Mouse (Mus musculus): ENCODE measurements at regions not wholly inside any gene's neighbourhood (a gene's known extent, or its start where the extent isn't known, plus 50 kb on each side); places are given as distances from the start of the nearest gene placed in this dataset.

DNA sequence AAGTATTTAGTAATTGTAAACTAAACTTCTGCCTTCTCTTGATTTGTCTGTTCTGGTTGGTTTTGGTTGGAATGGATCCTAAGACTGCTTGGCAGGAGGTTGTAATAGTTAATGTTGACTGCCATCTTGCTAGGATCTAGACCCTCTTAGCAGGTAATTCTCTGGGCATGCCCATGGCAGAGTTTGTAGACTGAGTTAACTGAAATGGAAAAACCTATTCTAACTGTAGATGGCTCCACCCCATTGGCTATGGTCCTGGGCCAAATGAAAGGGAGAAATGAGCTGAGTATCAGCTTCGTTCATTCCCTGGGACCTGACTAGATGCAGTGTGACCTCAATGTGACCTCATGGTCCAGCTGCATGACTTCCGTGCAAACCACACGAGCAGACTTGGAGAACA is 207.7 kb downstream of the Slc30a10 start:
- Histone ChIP-seq H3K27ac (ENCODE audit: low read depth, low read length) (no peak overlapping the region), H3K27me3 (ENCODE audit: control insufficient read depth, insufficient read depth, low read length) (no peaks in the 10 kb centered on the region), H3K9me3 (ENCODE audit: control insufficient read depth, low read length) (no peaks in the 10 kb centered on the region), H3K36me3 (ENCODE audit: control insufficient read depth, insufficient read depth, low read length) (no peaks in the 10 kb centered on the region), H3K4me2 (ENCODE audit: low read depth, low read length, severe bottlenecking) (no peak overlapping the region), H3K4me1 (replicated peaks; ENCODE audit: control insufficient read depth, insufficient read depth, low read length) (no peaks in the 10 kb centered on the region), H3K9ac (ENCODE audit: low read length) (no peak overlapping the region), H3K4me3 (ENCODE audit: low read depth, low read length) (no peak overlapping the region)
- DNase-seq (ENCODE audit: low spot score) (no peak), ATAC-seq (replicated peaks; ENCODE audit: low FRiP score) (no peak)
- WGBS, result 81% methylated on average over 3 of the region's 3 CpGs

DNA sequence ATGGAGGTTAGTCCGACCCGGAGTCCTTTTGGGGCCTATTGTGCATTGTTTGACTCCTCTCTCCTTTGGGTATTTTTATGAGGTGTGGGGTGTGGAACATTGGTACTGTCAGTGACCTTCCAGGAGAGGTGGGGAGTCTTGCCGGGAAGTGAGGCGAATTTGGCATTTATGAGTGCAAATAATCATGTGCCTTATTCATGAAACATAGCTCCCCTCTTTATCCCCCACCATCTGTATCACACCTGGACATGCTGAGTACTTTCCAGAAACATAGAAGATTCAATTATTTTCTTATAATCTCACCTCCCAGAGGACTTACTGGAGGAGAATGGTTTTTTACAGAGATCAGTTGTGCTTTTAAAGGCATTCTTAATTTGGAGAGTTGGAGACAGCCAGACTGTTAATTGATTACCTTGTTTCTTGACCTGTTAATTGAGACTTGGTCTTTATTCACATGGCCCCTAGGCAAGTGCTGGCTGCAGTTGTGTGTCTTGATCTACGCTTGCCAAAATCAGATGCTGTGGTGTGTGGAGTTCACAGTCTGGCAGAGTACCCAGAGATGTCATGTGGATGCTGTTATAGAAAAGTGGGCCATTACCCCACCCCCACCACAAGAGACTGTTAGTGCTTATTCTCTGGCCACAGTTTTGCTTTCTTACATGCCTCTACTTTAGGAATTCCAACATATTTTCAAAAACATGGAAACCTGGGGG is 215.5 kb downstream of the Slc30a10 start:
- Histone ChIP-seq H3K4me2 (ENCODE audit: low read depth, low read length, severe bottlenecking) (no peak overlapping the region), H3K9ac (ENCODE audit: low read length) (no peak overlapping the region), H3K27ac (ENCODE audit: low read depth, low read length) (no peak overlapping the region), H3K4me3 (ENCODE audit: low read depth, low read length) (no peak overlapping the region), H3K36me3 (ENCODE audit: control insufficient read depth, insufficient read depth, low read length) (no peaks in the 10 kb centered on the region), H3K27me3 (ENCODE audit: control insufficient read depth, insufficient read depth, low read length) (no peaks in the 10 kb centered on the region), H3K9me3 (ENCODE audit: control insufficient read depth, low read length) (no peaks in the 10 kb centered on the region), H3K4me1 (replicated peaks; ENCODE audit: control insufficient read depth, insufficient read depth, low read length) (no peaks in the 10 kb centered on the region)
- 87% methylated on average over 5 of the region's 5 CpGs for WGBS
- DNase-seq (ENCODE audit: low spot score) (no peak), ATAC-seq (replicated peaks; ENCODE audit: low FRiP score) (no peak)

DNA sequence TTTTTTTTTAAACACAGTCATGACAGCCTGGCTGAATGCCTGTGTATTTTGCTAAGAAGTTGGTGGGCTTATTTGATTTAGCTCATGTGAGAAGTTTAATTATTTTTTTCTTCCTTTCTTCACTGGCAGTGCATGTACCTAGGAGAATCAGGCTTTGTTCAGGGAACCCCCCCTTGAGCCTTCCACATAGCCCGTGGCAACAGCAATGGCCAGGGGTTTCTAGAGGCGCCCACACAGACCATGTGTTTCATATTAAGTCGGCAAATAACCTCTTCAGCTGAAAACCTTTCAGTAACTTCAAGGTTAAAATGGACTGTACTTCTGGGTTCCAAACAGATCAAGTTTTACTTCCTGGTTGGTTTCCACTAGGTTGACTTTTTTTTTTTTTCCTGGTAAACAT is 218.3 kb downstream of the Slc30a10 start:
- H3K9ac ChIP-seq (ENCODE audit: low read length), result no peak overlapping the region
- H3K27me3 ChIP-seq (ENCODE audit: control insufficient read depth, insufficient read depth, low read length), result no peaks in the 10 kb centered on the region
- DNase-seq (ENCODE audit: low spot score) (no peak), ATAC-seq (replicated peaks; ENCODE audit: low FRiP score) (no peak)
- H3K9me3 ChIP-seq (ENCODE audit: control insufficient read depth, low read length), result no peaks in the 10 kb centered on the region
- H3K36me3 ChIP-seq (ENCODE audit: control insufficient read depth, insufficient read depth, low read length), result no peaks in the 10 kb centered on the region
- no peak overlapping the region for H3K27ac ChIP-seq (ENCODE audit: low read depth, low read length)
- H3K4me1 ChIP-seq (replicated peaks; ENCODE audit: control insufficient read depth, insufficient read depth, low read length), result no peaks in the 10 kb centered on the region
- no peak overlapping the region for H3K4me2 ChIP-seq (ENCODE audit: low read depth, low read length, severe bottlenecking)
- H3K4me3 ChIP-seq (ENCODE audit: low read depth, low read length), result no peak overlapping the region
- WGBS, result 67% methylated on average over 3 of the region's 3 CpGs

DNA sequence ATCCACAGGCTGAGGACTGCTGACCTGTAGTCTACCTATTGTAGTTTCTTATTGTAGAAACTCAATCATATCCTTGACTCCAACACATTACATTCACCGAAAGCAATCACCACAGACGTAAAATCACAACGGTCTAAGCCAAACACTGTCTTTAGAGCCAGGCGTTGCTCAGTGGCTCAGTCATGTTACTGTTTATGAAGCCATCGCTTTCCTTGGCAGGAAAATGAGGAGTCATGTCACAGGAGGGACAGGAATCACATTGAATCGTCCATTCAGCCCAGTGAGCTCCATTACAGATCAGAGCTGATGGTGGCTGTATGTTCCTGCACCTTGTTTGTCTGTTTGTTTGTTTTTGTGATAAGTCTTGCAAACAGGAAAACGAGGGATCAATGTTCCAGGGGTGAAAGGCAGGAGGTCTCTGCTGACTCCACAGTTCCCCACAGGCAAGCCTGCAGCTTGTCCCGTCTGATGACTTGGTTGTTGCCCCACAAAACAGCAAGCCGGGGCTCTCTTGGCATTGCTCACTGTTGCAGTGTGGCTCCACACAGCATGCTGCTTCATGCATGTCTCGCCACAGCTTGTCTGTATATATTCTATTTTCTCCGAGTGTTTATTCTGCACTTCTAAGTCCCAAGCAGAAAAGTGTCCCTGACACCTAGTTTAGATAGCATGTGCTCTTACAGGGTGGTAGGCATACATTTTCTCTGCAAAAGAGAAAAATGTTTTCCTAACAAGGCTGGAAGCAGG is 221.2 kb downstream of the Slc30a10 start:
- Histone ChIP-seq H3K9me3 (ENCODE audit: control insufficient read depth, low read length) (no peaks in the 10 kb centered on the region), H3K4me1 (replicated peaks; ENCODE audit: control insufficient read depth, insufficient read depth, low read length) (no peaks in the 10 kb centered on the region), H3K4me3 (ENCODE audit: low read depth, low read length) (no peak overlapping the region), H3K36me3 (ENCODE audit: control insufficient read depth, insufficient read depth, low read length) (no peaks in the 10 kb centered on the region), H3K27ac (ENCODE audit: low read depth, low read length) (no peak overlapping the region), H3K9ac (ENCODE audit: low read length) (no peak overlapping the region), H3K4me2 (ENCODE audit: low read depth, low read length, severe bottlenecking) (no peak overlapping the region), H3K27me3 (ENCODE audit: control insufficient read depth, insufficient read depth, low read length) (no peaks in the 10 kb centered on the region)
- no peak for ATAC-seq (replicated peaks; ENCODE audit: low FRiP score)
- DNase-seq (ENCODE audit: low spot score), result no peak
- WGBS, result 85% methylated on average over 11 of the region's 11 CpGs

DNA sequence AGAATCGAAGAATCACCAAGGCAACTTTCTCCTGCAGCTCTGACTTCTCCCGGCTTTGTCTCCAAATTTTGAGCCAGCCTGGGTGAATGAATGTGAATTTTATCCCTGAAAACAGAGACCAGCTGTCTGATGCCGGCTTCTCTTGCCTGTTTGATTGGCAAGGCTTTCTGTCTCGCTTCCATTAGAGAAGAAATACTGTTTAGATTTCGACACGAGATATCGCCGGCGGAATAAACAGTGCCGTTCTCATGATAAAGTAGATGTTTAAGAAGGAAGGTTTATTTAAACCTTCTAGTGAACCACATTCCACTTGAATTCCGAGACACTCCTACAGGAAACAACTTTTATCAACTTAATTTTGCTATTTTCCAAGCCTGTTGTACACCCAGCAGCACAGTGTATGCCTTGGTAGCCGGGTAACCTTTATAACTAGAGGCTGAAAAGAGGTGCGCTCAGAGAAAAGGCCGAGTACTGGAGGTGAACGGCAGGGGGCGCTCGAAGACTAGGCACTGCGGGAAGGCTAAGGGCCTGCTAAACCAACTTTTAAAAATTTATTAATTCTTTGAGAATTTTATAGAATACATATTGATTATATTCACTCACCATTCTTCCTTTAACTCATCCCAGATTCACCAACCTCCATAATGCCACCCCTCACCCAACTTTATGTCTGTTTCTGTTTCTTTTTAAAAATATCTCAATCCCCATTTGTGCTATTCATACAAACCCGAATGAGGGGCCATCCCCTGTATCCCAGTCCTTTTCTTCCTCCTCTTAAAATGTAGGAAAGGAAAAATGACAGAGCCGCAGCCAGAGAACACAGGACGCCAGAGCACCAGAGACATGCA is 227.2 kb downstream of the Slc30a10 start:
- peak; percentile 55 for ATAC-seq (replicated peaks; ENCODE audit: low FRiP score)
- Histone ChIP-seq H3K9me3 (ENCODE audit: control insufficient read depth, low read length) (no peaks in the 10 kb centered on the region), H3K9ac (ENCODE audit: low read length) (no peak overlapping the region), H3K4me1 (replicated peaks; ENCODE audit: control insufficient read depth, insufficient read depth, low read length) (no peaks in the 10 kb centered on the region), H3K27ac (ENCODE audit: low read depth, low read length) (no peak overlapping the region), H3K27me3 (ENCODE audit: control insufficient read depth, insufficient read depth, low read length) (no peaks in the 10 kb centered on the region), H3K4me3 (ENCODE audit: low read depth, low read length) (no peak overlapping the region), H3K36me3 (ENCODE audit: control insufficient read depth, insufficient read depth, low read length) (no peaks in the 10 kb centered on the region), H3K4me2 (ENCODE audit: low read depth, low read length, severe bottlenecking) (no peak overlapping the region)
- DNase-seq (ENCODE audit: low spot score), result peak; percentile 89
- WGBS, result 49% methylated on average over 21 of the region's 21 CpGs

DNA sequence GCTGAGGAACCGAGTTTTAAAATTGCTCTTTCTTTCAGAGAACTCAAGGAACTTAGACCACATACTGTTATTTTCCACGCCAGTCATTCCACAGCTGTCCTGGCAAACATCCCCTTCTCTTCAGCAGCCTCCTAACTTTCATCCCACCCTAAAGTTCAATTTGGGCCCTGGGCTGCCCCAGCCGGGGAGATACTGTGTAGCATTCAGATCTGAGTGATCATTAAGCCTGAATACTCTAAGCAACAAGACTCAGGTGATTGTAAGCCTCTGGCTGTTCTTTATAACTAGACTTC is 227.8 kb downstream of the Slc30a10 start:
- H3K9me3 ChIP-seq (ENCODE audit: control insufficient read depth, low read length), result no peaks in the 10 kb centered on the region
- WGBS, result 69% methylated on average over 3 of the region's 3 CpGs
- no peak overlapping the region for H3K4me2 ChIP-seq (ENCODE audit: low read depth, low read length, severe bottlenecking)
- ATAC-seq (replicated peaks; ENCODE audit: low FRiP score) (no peak), DNase-seq (ENCODE audit: low spot score) (no peak)
- H3K27ac ChIP-seq (ENCODE audit: low read depth, low read length), result no peak overlapping the region
- no peaks in the 10 kb centered on the region for H3K27me3 ChIP-seq (ENCODE audit: control insufficient read depth, insufficient read depth, low read length)
- no peaks in the 10 kb centered on the region for H3K4me1 ChIP-seq (replicated peaks; ENCODE audit: control insufficient read depth, insufficient read depth, low read length)
- H3K4me3 ChIP-seq (ENCODE audit: low read depth, low read length), result no peak overlapping the region
- no peak overlapping the region for H3K9ac ChIP-seq (ENCODE audit: low read length)
- H3K36me3 ChIP-seq (ENCODE audit: control insufficient read depth, insufficient read depth, low read length), result no peaks in the 10 kb centered on the region

DNA sequence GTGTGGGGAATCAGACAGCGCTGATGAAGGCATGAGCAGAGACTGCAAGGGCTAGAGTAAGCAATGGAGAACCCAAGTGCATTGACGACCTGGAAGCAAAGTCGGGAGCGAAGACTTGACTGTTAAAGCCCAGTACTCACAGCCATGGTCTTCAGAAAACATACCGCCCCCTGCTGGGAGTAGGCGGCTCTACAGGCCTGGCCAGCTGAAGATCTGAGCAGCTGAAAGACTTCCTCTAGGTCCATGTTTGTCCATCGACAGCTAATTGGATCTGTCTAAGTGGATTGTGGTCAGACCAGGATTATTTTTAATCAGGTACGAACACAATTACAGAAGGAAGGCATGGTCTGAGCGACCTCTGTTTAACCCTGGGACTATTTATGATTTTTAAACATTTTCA is 230.0 kb downstream of the Slc30a10 start:
- Histone ChIP-seq H3K4me3 (ENCODE audit: low read depth, low read length) (no peak overlapping the region), H3K27me3 (ENCODE audit: control insufficient read depth, insufficient read depth, low read length) (no peaks in the 10 kb centered on the region), H3K9ac (ENCODE audit: low read length) (no peak overlapping the region), H3K9me3 (ENCODE audit: control insufficient read depth, low read length) (no peaks in the 10 kb centered on the region), H3K27ac (ENCODE audit: low read depth, low read length) (no peak overlapping the region), H3K36me3 (ENCODE audit: control insufficient read depth, insufficient read depth, low read length) (no peaks in the 10 kb centered on the region), H3K4me2 (ENCODE audit: low read depth, low read length, severe bottlenecking) (no peak overlapping the region), H3K4me1 (replicated peaks; ENCODE audit: control insufficient read depth, insufficient read depth, low read length) (no peaks in the 10 kb centered on the region)
- 75% methylated on average over 9 of the region's 9 CpGs for WGBS
- no peak for ATAC-seq (replicated peaks; ENCODE audit: low FRiP score)
- peak; percentile 56 for DNase-seq (ENCODE audit: low spot score)

DNA sequence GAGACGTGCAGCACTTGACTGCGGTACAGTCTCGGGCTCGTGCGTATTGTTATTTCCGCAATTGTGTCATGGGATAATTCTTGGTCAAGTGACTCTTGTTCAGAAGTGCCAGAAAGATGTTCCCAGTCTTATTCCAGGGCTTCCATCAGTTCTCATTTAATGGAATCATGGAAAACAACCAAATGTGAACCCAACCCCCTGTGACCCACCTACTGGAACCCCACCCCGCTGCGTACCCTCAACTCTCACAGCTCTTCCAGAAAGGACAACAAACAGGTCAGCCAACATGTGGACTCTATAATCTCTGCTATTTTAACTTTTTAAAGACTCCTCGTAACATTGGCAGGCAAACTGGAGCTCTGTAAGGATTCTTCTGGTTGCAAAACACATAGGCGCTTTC is 233.9 kb downstream of the Slc30a10 start:
- Histone ChIP-seq H3K27ac (ENCODE audit: low read depth, low read length) (no peak overlapping the region), H3K27me3 (ENCODE audit: control insufficient read depth, insufficient read depth, low read length) (no peaks in the 10 kb centered on the region), H3K9me3 (ENCODE audit: control insufficient read depth, low read length) (no peaks in the 10 kb centered on the region), H3K36me3 (ENCODE audit: control insufficient read depth, insufficient read depth, low read length) (no peaks in the 10 kb centered on the region), H3K4me1 (replicated peaks; ENCODE audit: control insufficient read depth, insufficient read depth, low read length) (no peaks in the 10 kb centered on the region), H3K4me2 (ENCODE audit: low read depth, low read length, severe bottlenecking) (no peak overlapping the region), H3K9ac (ENCODE audit: low read length) (no peak overlapping the region), H3K4me3 (ENCODE audit: low read depth, low read length) (no peak overlapping the region)
- no peak for DNase-seq (ENCODE audit: low spot score)
- no peak for ATAC-seq (replicated peaks; ENCODE audit: low FRiP score)
- WGBS, result 93% methylated on average over 10 of the region's 10 CpGs

Data from forebrain, embryonic 11.5 days (tissue).